Mouse (Mus musculus): Measurements from ENCODE around the gene Fut8.

Fut8 gene

DNA sequence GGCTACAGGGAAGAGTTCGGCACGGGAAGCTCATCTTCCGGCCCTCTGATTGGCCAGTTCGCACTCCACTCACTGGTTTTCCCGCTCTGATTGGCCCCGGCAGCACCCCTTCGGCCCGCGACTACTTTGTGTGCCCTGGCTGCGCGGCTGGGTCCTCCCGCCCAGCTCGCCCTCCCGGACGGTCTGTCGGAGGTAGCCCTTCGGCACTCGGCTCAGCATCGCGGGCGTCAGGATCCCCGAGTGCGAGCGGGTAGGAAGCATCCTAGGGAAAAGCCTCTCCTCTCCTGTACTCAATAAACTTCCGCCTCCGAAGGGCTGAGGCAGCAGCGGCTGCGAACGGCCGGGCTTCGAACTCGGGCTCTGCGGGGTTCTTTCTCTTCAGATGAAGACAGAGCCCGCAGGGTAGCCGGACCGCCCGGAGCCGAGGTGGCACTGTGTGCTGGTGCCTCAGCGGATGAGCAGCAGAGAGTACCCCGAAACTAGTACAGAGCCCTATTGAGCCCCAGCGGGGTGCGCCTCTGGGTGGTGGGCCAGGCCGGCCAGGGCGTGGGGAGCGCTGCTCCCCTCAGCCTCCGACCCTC is at the start of gene Fut8:
TSS of gene Fut8 (plus strand) at position 176 of the 581 bp plus-strand sequence.
- DNase-seq (ENCODE audit: low read depth, low spot score) = peak; percentile 54

DNA sequence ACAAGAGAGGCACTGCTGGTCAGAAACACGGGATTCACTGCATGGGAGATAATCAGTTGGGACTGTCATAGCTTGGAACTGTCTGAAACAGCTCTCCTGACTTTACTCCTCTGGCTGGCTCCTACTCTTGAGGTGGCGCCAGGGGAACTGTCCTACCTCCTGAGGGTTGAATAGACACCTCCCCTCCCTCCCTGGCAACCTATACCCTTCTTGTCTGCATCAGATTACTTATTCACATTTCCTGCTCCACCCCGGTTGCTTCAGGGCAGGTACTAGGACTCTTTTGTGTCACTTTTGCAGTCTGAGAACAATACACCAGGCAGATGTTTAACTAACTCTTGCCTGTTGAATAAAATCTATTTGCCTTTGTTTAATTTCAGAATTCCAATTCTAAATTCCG is 48.8 kb upstream of the Fut8 start:
- no peak for DNase-seq (ENCODE audit: low read depth, low spot score)

DNA sequence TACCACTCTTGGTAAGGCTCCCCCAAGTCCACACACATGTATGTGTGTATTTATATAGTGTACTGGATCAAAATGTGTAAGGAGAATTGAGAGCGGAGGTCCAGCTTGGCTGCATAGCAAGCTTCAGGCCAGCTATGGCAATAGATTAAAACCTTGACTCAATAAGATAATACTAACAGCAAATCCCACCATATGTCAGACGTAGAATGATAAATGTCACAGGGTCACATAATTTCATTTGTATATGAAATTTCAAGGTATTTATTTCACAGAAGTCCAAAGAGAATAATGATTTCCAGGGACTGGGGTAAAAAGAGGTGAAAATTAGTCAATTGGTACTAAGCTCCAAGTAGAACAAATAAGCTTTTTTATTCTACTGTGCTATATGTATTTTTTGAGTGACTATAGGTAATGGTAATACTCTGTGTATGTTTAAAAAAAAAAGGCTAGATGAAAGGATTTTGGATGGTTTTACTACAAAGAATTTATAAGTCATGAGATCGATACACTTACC is 47.9 kb upstream of the Fut8 start:
- no peak for DNase-seq (ENCODE audit: low read depth, low spot score)

DNA sequence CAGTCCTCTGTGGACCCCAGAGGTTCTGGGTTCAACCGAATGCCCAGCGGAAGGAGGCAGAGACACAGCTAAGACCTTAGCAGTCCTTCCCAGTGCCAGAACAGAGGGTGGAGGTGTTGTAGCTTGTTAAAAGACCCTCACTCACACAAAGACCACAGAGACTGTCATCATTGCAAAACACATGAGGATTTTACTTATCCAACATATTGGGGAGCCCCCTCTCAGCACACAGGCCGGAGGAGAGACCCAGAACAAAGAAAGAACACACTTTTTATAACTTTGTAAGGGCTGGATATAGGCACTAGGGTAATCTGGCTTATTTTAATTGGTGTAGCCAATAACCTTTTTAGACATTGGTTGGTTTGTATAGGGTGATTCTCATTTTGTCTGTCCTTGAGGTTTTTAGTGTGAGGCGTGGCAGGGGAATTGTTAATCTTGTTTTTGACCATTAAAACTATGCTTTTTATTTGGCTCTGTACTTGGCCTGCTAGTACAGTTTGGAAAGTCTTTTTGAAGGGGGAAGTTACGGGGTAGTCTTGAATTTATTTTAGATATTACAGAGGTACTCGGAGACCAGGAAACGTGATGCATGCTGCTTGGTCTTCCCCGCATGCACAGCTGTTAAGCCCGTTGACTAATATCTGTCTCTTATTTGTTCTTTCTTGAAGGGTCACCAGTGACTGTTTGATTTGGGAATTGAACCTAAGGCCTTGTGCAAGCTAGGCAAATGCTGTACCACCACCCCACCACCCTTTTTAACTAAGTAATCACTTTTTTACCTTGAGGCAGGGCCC is 46.2 kb upstream of the Fut8 start:
- DNase-seq (ENCODE audit: low read depth, low spot score) = no peak

DNA sequence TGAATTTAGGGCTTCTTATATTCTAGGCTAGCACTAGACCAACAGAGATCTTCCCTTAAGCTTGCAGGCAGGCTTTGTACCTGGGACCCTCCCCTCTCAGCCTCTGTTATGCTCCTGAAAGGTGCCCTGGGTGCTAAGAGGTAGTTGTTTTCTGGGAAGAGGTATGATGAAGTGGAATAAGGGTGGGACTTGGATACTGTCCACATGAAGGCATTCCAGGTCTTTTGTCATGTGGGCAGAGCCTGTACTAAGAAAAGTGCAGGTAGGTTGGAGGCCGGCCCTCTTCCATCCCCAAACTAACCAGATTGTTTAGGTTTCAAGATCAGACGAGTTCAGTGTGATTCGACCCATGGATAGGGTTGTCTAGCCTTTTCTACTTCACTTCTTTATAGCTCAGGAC is 45.2 kb upstream of the Fut8 start:
- DNase-seq (ENCODE audit: low read depth, low spot score) = no peak

DNA sequence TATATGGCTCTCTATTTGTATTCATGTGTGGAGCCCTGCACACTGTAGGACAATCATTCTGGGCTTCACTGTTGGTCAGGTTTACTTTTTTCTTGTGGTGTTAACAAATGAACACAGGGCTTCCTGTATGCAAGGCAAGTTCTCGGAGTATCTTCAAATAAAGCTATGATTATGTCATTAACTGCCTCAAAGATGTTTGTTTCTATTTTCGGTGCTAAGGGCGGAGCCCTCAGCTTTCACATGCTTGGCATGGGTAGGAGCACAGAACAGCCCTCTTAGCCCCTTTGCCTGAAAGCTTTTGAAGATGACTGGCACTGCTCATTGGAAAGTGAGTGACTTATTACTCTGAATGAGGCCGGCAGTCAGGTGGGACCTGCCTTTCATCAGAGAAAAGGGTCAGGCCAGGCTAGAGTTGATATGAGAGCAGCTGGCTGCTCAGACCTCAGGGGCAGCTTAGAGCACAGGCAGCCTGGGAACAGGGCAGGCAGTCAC is 44.7 kb upstream of the Fut8 start:
- DNase-seq (ENCODE audit: low read depth, low spot score) = no peak

DNA sequence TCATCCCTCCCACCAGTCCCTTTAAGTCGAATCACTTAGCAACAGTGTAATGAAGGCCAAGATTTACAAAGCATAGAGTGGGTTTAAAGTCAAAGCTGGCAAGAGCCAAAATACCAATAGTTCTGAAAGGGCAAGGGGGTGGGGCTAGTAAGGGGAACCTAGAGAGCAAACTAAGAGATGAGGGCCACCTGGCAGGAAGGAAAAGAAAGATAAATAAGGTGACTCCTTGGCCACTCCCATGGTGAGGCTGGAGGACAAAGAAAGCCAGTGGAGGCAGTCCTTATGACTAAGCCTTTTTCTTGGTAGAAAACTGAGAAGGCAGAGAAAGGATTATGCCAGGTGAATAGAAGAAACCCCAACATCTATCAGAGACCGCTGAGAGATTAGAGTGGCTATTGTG is 42.9 kb upstream of the Fut8 start:
- DNase-seq (ENCODE audit: low read depth, low spot score) = no peak

DNA sequence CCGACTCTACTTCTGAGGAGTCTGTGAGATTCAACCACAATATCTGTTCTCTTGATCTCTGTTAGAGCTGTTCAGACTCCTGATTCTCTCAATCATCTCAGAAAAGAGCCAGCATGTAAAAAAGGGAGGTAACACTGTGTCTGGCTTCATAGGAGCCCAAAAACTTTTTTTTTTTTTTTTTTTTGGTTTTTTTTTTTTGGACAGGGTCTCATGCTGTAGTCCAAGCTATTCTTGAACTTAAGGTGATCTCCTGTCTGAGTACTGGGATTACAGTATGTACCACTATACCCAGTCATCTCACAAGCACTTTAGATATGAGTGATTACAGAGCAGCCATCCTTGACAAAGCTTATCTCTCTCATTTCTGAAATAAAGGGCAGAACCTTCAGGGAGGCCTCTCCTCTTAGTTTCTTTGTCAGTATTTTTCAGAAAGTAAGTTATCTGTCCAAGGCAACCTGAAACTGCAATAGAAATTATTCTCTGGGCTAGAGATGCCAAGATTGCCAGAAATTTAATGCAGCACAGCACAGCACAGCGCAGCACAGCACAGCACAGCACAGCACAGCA is 41.3 kb upstream of the Fut8 start:
- DNase-seq (ENCODE audit: low read depth, low spot score) = no peak

DNA sequence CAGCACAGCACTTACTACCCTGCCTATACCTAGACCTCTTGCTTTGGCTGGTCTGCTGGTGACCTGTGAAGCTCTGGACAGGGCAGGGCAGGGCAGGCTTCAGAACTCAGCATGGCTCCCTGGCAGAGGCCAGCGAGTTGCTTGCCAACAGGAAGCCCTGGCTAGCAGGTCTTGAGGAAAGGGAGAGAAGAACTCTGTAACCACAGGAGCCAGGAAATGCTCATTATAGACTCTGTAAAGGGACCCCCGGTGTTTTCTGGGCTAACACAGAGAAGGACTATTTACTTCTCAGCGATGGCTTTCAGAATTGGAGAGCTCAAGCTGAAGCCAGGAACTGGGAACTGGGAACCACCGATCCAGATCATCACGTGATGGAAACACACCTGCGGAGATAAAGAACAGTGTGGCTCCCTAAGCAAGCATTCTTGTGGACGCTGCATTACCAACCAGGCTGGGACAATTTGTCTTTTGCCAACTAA is 40.8 kb upstream of the Fut8 start:
- no peak for DNase-seq (ENCODE audit: low read depth, low spot score)

DNA sequence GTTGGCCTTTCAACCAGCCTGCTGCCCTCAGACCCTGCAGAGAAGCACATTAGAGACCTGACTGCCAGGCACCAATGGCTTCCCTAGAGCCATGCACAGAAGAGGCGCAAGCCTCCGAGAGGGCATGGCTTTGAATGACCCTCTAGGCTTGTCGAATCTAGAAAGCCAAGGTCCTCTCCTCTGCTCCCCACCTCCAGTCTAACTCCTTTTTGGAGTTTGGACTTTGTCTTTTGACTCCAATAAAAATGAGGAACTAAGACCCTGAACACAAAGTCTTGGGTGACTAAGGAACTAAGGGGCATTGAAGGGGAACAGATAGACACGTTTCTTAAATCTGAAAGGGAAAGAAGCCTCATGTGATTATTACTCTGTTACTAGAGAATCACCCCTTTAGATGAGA is 39.7 kb upstream of the Fut8 start:
- no peak for DNase-seq (ENCODE audit: low read depth, low spot score)

DNA sequence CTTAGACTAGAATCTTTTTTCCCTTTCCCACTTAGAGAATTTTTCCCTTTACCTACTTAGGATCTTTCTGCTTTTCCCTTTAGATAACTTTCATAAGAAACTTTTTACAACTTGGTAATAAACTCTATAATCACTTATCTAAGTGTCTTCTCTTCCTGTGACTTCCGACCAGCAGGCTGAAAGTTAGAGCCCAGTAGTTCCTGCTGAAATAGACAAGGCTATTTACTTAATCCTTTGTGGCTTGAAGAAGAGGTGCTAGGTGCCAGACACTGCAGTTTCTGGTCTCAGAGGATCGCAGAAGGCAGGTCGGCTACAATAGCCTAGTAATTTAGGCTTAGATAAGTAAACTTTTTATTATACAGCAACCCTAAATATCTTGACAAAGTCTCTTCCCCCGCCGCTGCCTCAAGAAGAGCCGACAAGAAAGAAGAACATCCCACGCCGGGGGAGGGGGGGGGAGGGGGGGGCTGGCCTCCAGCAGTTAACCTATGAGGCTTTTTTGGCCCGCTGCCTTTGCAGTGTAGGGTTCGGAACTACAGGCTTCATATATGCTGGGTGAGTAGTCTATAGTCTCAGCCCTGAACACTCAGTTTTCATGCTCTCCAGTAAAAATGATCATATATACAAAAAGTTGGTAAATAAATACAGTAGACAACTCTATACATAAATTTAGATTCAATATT is 36.3 kb upstream of the Fut8 start:
- DNase-seq (ENCODE audit: low read depth, low spot score) = no peak

DNA sequence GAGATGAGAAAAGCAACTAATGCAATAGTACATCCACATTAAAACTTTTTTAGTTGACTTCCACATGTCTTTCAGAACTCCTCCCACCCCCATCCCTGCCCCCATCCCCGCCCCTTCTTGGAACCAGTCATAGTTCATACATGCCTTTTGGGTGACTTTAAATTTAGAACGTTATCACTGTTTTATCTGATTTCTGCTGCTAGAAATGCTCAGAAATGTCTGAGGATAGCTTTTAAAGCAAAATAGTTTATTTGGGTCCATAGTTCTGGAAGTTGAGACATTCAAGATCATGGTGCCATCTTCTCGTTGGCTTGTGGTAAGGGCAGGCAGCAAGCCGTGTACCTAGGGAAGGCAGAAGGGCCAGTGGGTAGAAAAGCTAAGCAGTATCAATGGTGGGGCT is 34.8 kb upstream of the Fut8 start:
- no peak for DNase-seq (ENCODE audit: low read depth, low spot score)

DNA sequence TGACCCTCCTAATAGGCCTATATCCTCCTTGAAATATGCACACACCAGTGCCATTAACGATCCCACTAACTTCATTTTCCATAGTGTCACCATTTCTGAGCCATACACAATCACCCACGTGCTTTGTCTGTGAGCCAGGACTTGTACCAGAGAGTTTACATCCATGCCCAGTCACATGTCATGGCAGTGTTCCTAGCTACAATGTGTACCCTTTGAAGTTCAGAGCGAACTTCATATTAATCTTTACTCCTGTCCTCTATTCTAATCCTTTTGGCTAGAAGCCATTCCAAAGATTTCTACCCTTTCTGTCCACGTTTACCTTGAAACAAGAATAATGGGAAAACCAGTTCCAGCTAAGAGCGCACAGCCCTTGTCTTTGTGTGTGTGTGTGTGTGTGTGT is 31.1 kb upstream of the Fut8 start:
- DNase-seq (ENCODE audit: low read depth, low spot score) = no peak

DNA sequence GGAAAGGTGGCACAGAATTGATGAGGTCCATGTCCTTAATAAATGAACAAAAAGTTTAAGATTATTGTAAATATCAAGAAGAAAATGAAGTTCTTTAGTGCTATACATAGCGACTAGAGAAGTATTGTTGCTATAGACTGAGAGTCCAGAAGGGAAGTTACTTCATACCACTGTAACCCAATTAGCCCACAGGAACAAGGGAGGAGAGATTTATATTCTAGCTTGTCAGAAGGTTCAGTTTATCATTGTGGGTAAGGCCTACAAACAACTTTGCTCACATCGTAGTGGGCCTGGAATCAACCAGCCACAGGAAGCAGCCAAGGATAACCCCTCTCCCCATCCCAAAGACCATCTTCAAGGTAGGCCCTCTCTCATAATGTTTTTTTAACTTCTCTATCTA is 29.9 kb upstream of the Fut8 start:
- DNase-seq (ENCODE audit: low read depth, low spot score) = no peak

DNA sequence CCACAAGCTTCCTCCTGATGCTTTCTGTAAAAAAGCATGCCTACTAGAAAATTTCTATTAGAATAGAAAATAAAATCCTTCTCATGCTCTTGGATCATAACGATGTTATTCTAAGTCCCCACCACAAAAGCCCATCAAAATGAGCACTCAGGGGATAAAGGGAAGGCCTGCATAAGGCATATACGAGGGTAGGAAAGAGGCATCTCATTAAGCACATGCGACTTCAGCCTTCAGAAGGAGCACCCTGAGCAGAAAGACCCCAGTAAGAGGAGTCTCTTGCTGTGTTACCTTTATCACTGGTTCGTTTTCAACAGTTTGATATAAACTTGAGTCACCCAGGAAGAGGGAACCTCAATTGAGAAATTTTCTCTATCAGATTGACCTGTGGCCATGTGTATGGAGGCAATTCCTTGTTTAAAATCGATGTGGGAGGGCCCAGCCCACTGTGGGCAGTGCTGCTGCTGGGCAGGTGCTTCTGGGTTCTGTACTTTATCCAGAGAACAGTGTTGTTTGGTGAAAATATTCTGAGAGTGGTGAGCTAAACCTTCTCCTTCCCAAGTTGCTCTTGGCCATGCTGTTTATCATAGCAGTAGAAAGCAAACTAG is 29.2 kb upstream of the Fut8 start:
- no peak for DNase-seq (ENCODE audit: low read depth, low spot score)

DNA sequence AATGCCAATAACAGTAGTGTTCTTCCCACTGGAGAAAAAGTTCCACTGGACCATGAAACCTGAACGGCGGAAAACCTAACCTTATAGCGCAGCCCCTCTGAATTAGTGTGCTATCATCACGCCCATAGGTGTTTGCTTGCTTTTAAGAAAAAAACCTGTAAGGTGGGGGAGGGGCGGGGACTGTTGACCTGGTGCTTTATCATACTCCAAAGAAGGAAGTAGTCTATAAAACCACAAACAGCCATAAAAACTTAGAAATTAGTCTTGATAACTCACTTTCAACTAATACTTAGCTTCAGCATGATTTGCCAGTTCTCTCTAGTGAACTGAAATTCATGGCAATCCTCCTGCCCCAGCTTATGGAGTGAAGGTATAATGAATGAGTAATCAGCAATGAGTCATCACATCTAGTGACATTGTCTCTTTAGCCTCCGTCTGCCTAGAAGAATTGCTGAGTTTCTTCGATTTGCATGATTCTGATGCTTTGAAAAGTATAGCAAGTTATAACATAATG is 26.2 kb upstream of the Fut8 start:
- DNase-seq (ENCODE audit: low read depth, low spot score) = no peak

DNA sequence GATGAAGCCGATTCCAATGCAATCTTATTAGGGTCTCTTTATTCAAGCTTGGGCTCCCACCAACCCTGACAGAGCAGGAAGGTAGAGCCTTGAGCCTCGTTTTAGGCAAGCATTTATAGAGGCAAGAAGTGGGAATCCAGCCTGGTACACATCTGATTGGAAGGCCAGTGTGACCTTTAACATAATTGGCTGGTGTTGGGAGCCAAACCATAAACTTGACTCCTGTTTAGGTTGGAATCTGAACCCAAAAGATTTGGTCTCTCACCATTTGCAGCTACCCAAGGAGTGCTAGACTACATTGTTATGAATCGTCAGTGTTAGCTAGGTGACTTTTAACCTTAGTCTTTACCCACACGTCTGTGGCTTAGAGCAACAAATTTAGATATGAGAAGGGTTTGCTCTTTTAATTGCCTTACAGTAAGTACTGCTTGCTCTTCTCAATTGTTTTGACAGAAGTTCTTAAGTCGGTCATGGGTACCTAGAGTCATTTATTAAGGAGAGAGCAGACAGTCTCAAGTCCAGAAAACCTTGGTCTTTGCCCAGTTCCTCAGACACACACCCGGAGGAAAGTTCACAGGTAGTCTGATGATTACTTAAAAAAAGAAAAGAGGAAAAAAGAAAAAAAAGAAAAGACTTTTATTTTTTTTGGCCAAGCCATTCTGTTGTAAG is 23.9 kb upstream of the Fut8 start:
- no peak for DNase-seq (ENCODE audit: low read depth, low spot score)

DNA sequence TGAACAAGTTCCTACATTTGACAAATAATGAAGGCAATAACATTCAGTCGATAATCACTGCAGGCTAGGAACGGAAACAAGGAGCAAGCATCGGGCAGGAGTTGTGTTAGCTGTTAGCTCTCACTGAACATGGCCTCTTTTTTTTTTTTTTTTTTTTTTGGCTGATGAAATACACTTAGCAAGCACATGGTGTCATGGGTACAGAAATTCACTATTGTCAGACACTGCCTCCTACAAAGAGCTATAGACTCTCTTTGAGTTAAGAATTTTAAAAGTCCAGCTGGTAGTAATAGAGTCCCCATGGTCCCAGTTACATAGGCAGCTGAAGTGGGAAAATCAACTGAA is 23.4 kb upstream of the Fut8 start:
- no peak for DNase-seq (ENCODE audit: low read depth, low spot score)

DNA sequence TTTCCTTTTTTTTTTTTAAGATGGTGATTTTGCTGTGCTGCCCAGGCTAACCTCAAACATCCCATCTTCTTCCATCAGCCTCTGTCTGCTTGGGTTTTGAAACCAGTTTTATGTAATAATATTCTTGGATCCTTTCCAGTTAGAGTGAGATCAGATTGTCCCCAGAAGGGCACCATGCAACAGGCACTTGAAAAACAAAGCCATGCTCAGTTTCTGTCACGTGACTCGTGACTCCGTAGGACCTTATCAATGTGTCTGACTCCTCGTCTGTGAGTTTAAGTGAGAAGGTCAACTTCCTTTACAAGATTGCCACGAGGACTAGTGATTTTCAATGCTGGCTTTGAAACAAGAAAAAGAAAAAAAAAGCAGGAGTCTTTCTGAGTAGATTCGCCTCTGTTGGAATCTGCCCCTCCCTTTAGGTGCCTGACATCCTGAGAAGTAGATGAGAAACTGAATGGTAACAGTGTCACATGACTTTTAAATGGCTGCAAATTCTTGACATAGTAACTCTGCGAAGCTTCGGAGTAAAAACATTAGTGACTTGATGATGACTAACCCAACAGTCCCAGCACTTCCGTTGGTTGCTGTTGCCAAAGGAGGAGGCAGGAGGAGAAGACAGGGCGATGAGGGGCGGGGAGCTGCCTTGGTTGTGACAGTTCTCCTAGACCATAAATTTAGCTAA is 21.3 kb upstream of the Fut8 start:
- no peak for DNase-seq (ENCODE audit: low read depth, low spot score)

DNA sequence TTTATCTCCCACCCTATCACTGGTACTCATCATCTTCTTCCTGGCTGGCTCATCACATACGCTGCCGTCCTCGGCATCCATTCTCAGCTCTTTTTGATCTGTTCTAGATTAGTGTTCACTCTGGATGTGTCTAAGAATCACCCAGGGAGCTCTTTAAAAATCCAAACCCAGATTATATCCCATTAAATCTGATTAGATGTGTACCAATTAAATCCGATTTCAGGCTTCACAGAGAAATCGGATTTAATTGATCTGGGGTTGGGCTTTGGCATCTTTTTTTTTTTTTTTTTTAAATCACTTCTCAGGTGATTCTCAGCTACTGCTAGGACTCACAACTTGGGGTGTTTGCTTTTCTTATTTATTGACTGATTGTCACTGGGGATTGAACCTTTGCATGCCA is 17.3 kb upstream of the Fut8 start:
- DNase-seq (ENCODE audit: low read depth, low spot score) = no peak
